Mouse (Mus musculus): Measurements from ENCODE around the gene Tecpr1.

Gene Tecpr1

DNA sequence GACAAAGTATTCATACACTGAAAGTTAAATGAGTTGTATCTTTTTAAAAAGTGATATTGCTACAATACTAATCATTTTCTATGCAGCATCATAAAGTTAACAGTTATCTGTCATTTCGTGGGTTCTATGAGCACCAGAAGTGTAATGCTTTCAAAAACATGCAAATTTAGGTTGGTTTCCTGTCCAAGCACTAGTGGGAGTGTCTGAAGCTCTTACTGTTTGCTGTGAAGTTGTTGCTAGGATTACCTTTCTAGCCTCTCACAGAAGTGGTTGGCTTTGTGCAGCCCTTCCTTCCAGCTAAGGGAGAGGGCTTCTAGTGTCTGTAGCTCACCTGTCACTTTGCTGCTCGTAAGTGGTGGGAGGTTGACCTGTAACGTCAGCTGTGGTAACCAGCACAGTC is 57.7 kb downstream of the Tecpr1 start:
- no peak for DNase-seq (ENCODE audit: low read depth)

DNA sequence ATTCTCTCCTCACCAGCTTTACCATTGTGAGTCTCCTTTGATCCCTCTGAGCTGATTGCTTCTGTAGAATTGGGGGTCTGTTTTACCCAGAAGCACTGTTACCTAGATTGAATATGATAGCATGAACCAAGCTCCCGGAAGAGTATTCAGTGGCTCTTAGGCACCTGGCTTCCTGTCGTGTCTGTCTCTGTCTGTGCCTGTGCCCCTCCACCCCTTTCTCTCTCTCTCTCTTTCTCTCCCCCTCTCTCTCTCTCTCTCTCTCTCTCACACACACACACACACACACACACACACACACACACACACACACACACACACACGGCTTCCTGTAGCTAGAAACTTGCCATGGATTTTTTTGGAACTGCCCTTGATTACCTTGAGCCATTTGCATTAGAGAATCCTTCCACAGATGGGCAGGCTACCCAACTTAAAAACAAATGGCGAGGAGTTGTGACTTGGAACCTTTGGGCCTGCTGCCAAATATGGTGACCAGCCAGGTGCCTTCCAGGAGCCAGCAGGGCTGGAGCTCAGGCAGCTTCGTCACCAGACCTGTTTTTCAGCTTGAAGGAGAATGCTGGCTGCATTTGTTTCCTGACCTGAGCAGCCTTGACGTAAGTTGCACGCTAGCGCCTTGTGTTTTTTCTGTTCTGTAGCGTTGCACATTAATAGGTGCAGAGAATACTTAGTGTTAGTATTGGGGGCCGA is 60.5 kb downstream of the Tecpr1 start:
- no peak for DNase-seq (ENCODE audit: low read depth)

- no peak for DNase-seq (ENCODE audit: low read depth)
Measured at GRCm38 (mm10) chr5:144162080-144162812, 61.2 kb downstream of the Tecpr1 start.

DNA sequence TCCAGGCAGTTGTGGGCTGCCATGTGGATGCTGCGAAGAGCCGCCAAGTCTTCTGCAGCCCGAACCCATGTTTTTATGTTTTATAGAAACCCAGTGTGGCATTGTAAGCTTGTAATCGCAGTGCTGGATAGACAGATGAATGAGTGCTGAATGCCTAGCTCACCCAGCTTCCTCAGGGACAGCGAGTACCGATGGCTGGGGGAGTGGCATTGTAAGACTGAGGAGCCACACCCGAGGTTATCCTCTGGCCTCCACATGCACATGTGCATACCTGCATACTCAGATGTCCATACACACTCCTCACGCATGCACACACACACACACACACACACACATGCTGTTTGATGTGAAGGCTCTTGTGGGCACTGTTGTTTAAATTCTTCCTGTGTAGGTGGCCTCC is 64.3 kb downstream of the Tecpr1 start:
- DNase-seq (ENCODE audit: low read depth), result no peak

DNA sequence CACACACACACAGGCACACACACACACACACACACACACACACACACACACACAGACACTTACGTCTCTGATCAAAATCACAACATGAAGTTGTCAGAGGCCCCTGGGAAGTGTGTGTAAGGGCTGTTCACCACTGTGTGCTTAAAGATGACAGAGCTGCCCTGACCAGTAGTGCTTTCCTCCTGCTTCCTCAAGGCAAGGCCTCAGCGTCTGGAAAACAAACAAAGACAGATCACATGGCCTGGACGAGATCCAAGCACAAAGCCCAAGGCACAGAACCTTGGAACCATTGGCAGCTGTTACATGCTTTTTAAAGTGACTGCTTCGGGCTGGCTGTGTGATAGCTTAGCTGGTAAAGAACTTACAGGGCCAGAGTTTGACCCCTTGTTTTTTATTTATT is 64.8 kb downstream of the Tecpr1 start:
- DNase-seq (ENCODE audit: low read depth), result peak; percentile 79

- DNase-seq (ENCODE audit: low read depth), result peak; percentile 91
Measured at GRCm38 (mm10) chr5:144154528-144154927, 68.9 kb downstream of the Tecpr1 start.

- peak; percentile 60 for DNase-seq (ENCODE audit: low read depth)
Measured at GRCm38 (mm10) chr5:144151270-144151669, 72.1 kb downstream of the Tecpr1 start.

GRCm38 (mm10) chr5:144149530-144149929 is 73.9 kb downstream of the Tecpr1 start:
- DNase-seq (ENCODE audit: low read depth), result no peak

GRCm38 (mm10) chr5:144146898-144147297 is 76.5 kb downstream of the Tecpr1 start:
- DNase-seq (ENCODE audit: low read depth), result no peak

Measured in NIH3T3 (cell line).